In the genomic region with DNA sequence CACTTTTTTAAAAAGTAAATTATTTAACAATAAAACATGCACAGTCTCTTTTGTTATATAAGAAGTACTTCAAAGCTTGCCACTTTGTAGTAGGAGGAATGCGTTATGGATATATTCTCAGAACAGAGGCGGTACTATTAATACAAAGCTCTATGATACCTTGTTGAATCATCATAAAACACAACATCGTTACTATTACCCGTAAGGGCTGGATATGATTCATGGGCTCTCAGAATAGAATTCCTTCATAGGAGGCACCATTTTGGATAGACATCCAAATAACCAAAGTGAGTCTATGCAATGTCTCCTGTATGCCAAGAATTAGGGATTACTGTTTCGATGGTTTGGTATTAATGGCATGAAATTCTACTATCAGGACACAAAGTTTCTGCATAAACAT, we compare ENCODE assay signal across 19 mouse cellular contexts.
"Had no signal": no experiment of that assay in that cellular context is flagged by ENCODE, and none has a peak within 500 bp of the region (broad histone marks: within the 10 kb centered on the region; RNA-seq: fewer than 3 reads in every experiment).

No protein-coding gene starts in this region.

- H3K4me3 ChIP-seq: midbrain, embryonic 10.5 days; midbrain, embryonic 12.5 days; myocyte; neural tube, embryonic 13.5 days; neural tube, embryonic 15.5 days had no signal

- H3K9me3 ChIP-seq: midbrain, embryonic 10.5 days; midbrain, embryonic 12.5 days; neural tube, embryonic 13.5 days; neural tube, embryonic 15.5 days had no signal

- H3K4me2 ChIP-seq: lung, embryonic 14.5 days; midbrain, embryonic 12.5 days; neural tube, embryonic 13.5 days; neural tube, embryonic 15.5 days had no signal

- H3K27me3 ChIP-seq: midbrain, embryonic 12.5 days; neural tube, embryonic 13.5 days; neural tube, embryonic 15.5 days had no signal

- H3K27ac ChIP-seq: midbrain, embryonic 10.5 days; midbrain, embryonic 12.5 days; neural tube, embryonic 13.5 days; neural tube, embryonic 15.5 days had no signal

- ATAC-seq: midbrain, embryonic 16.5 days had no signal

- H3K9ac ChIP-seq: lung, embryonic 14.5 days; midbrain, embryonic 12.5 days; neural tube, embryonic 13.5 days; neural tube, embryonic 15.5 days had no signal

- DNase-seq: lung, adult 18-20 months; lung, embryonic 14.5 days; lung, postnatal 10 days; lung, postnatal 4 days; midbrain, embryonic 14.5 days; retina, postnatal 1 day; right cerebral cortex, adult 18-20 months; right cerebral cortex, postnatal 25 days; right cerebral cortex, postnatal 4 days; spleen, adult 18-20 months; thymus, adult 2 months; thymus, postnatal 25 days; thymus, postnatal 4 days had no signal

- H3K36me3 ChIP-seq: midbrain, embryonic 10.5 days; midbrain, embryonic 12.5 days; neural tube, embryonic 13.5 days; neural tube, embryonic 15.5 days had no signal
